Mouse (Mus musculus) activated CD4-positive, CD25-positive, alpha-beta regulatory T cell, adult 4 months (primary cell): Measurements from ENCODE around the gene Lrp6. TPM values are rescaled to one million over a fixed set of nuclear protein-coding genes. Genes with fewer than 3 reads are reported as not detected.

Experiments
- ATAC-seq: one replicate; pipeline ENCODE4 v1.8.0; 2017
- polyA plus RNA-seq, 2 experiments: library from polyadenylated mRNA; unstranded; fragments of 100-300 nt; shearing (Covaris generic); gene quantifications; one replicate each; pipeline ENCODE4 v1.2.1; 2017

Gene Lrp6
- polyA plus RNA-seq, 2 experiments from 2014 or later: 6.8 to 8.7 TPM

- ATAC-seq: no peak
These were observed 1.3 kb upstream of the Lrp6 start for GRCm38 (mm10) chr6:134567986-134568556.

DNA sequence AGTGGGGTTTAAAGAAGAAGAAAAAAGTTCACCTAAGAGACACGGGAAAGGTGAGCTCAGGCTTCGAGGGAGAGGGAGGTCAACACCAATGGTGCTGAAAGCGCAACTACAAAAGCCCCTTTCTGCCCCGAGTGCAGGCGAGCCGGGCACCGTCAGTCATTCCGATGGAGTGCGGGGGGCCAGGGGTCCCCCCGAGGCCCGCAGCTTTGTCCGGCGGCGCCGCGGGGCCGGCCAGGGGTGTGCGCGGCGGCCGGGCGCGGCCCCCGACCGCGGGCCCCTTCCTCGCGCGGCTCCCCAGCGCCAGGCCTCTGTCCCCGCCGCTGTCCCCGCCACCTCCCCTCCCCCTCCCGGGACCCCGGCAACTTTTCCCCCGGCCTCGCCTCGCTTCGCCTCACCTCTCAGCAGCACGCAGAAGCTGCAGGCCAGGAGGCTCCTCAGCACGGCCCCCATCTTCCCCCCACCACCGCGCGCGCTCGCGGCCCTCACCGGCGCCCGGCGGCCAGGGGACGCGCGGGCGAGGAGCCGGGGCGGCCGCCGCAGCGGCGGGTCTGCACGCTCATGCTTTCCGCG is 432 bp downstream of the Lrp6 start:
- ATAC-seq: no peak

GRCm38 (mm10) chr6:134565606-134566247 is 1.0 kb downstream of the Lrp6 start:
- no peak for ATAC-seq

DNA sequence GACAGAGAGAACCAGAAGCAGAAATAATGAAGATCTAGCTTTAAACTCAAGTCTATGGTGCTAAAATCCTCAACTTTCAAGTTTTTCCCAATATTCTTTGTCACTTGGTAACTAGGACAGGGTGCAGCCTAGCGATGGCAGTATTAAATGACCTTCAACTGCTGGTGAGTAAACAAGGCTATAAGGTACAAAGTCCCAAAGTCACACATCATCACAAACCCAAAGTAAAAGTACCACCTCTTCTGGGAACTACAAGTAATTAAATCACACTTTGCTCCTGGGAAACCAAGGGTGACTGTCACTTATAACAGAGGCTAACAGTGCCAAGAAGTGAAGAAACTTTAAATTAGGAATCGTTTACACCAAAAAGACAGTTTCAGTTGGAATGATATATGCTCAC is 2.2 kb downstream of the Lrp6 start:
- ATAC-seq: no peak

GRCm38 (mm10) chr6:134559635-134560034 is 7.1 kb downstream of the Lrp6 start:
- ATAC-seq: no peak

DNA sequence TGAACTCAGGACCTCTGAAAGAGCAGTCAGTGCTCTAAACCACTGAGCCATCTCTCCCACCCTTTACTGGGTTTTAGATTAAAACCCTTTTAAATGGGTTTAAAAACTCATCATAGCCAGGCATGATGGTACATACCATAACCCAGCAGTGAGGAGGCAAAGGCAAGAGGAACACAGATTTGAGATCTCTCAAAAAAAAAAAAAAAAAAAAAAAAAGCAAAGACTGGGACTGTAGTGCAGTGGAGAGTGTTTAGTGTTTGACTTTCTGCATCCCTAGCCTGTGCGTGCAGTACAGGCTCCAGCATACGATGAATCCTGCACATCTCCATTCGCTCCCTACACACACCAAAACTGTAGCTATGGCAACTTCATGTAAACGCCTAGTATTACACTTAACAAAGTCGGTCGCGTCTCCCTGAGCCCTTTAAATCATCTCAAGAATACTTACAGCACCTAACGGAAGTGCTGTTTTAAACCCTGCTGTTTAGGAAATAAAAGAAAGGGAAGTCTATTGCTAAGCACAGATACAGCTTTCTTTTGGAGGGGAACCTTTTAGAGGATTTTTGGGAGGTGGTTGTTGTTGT is 8.1 kb downstream of the Lrp6 start:
- ATAC-seq: peak; percentile 72

GRCm38 (mm10) chr6:134557043-134557442 is 9.7 kb downstream of the Lrp6 start:
- no peak for ATAC-seq

DNA sequence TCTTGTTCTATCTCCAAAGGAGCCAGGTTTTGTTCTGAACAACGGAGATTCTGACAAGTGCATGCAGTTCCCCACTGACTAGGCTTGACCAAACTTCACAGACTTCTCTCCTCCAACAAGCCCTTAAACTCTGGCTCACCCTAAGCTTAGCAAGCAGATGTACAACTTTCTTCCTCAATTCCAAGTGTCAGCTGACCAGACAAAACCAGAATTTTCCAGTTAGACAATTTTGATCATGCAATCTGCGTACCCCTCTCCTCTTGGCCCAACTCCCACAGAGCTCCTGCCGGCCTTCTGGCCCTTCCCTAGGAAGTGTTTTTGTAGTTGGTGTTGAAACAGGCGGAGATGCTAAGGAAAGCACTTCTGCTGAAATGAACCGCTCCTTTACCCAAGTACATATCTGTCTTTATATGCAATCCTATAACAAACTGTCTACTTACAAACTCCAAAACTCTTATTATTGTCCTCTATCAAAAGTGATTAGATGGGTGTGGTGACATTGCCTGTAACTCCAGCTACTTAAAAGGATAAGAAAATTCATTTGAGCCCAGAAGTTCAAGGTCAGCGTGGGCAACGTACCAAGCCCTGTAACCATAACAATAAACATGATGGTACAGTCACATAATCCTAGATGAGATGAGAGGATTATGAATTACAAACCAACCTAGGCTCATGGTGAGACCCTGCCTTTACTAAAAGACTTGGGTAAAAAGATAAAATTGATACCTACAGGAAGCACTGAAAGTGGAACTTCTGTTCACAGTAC is 10.4 kb downstream of the Lrp6 start:
- ATAC-seq: no peak

- no peak for ATAC-seq
These were observed 11.6 kb downstream of the Lrp6 start for GRCm38 (mm10) chr6:134555178-134555577.

- ATAC-seq: no peak
These were observed 12.5 kb downstream of the Lrp6 start for GRCm38 (mm10) chr6:134554230-134554629.

DNA sequence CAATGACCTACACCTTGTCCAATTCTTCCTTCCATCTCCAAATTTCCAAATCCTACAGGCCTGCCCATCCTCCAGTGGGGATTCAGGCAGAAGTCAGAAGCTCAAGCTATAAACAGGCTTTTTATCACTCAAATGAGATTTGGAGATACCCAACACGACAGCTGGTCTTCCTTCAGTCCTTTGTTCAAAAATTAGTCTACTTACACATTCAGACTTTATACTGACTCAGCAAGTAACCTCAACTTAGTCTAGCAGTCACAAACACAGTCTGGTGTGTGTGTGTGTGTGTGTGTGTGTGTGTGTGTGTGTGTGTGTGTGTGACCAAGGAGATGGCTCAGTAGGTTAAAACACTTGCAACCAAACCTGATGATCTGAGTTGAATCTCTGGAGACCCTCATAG is 15.8 kb downstream of the Lrp6 start:
- no peak for ATAC-seq

- no peak for ATAC-seq
These were observed 16.4 kb downstream of the Lrp6 start for GRCm38 (mm10) chr6:134550396-134550795.

DNA sequence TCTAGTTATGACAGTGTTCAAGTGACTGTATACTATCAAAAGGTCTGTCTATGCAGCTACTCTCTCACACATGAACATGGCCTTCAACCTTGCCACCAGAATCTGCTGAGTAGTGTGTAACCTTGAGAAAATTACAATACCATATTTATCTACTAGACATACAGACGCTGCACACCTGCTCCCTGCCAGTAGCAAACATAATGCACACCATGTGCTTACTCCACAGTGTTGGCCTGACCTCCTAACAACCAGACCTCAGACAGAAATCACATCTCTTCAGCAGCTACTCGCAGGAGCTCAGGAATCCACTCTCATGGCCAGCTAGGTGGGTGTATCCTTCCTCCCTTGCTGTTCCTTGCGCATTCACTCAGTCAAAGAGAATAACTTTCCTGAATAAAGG is 21.9 kb downstream of the Lrp6 start:
- ATAC-seq: no peak

DNA sequence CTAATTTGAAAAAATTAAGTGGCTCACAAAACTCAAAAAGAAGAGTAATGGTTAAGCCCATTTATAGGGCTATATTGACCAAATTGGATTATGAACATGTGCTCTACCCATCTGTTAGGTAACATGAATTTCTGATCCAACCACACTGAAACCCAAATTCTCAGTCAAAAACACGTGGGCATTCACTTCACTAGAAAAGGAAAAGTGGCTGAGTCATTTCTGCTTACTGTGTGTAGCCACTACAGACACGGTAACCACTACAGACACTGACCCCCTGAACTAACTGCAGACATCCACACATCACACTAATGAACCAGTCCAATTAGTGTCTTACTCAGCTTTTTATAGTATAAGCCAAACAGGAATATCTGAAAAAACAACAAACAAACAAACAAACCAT is 22.7 kb downstream of the Lrp6 start:
- ATAC-seq: no peak

GRCm38 (mm10) chr6:134543607-134544006 is 23.2 kb downstream of the Lrp6 start:
- ATAC-seq: no peak

GRCm38 (mm10) chr6:134542374-134542773 is 24.4 kb downstream of the Lrp6 start:
- no peak for ATAC-seq

DNA sequence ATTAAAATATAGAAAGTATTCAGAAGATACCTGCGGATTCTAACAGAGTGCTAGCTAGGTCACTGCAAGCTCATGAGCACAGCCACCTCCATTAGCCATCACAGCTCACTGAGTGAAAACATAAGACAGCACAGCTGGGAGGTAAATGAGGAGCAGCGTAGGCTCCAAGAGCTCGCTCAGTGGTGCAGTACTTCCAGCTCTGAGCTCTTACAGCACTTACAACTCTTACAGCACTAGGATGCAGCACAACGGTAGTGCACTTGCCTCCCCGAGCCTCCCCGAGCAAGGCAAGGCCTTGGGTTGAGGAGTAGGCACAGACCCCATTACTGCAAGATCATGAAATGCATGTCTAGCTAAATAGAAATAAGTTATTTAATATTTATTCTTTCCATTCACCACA is 26.6 kb downstream of the Lrp6 start:
- ATAC-seq: no peak

DNA sequence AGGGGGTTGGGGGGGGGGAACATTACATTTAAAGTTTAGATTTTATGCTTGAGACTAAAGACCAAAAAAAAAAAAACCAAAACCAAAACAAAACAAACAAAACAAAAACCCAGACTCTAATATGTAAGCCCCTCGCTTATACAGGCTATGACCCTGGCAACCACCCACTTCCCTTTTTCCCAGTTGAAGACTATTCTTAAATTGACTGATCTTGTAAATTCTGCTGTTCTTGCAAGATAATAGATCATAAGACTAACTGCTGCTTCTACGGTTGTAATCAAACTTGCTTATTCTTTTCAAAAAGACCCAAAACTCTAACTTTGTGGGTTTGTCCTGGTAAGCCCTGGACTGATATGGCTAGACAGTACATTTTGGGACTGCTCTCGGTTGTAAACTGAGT is 27.3 kb downstream of the Lrp6 start:
- no peak for ATAC-seq

- ATAC-seq: no peak
These were observed 28.0 kb downstream of the Lrp6 start for GRCm38 (mm10) chr6:134538805-134539204.

GRCm38 (mm10) chr6:134537461-134538117 is 29.2 kb downstream of the Lrp6 start:
- no peak for ATAC-seq

- no peak for ATAC-seq
These were observed 31.6 kb downstream of the Lrp6 start for GRCm38 (mm10) chr6:134535169-134535568.

DNA sequence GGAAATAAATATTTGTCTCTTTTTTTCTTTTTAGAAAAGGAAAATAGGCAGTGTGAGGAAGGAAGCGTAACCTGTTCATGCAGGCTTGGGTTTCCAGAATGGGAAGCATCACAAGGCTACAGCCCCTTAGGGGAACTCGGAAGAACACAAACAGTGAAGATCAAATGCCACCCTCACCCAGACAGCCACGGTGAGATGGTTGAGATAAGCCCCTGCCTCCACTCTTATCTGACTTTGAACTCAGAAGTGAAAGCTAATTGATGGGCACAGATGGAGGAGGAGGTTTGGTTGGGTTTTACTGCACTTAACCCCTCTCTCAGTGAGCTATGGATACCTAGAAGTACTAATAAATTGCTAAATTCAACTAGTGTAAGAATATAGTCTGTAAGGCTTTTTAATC is 33.7 kb downstream of the Lrp6 start:
- peak; percentile 78 for ATAC-seq

DNA sequence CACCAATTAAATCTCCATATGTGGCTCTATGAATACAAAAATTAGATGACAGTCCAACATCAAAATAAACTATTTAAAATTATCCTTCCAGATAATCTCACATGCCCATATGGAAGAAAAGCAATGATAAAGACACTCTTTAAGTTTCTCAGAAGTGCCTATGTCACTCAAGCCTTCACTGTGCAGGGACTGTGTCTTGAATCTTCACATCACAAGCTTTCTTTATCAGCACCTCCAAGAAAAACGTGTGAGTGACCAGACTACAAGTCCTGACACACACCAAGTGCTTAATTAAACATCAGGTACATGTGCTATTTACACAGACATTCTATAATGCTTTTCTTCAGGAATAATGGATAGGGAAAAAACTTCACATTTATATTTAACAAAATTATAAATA is 34.8 kb downstream of the Lrp6 start:
- ATAC-seq: no peak
